Mouse (Mus musculus): ENCODE measurements at regions not wholly inside any gene's neighbourhood (a gene's known extent, or its start where the extent isn't known, plus 50 kb on each side); places are given as distances from the start of the nearest gene placed in this dataset.

GRCm38 (mm10) chr7:143951172-143951571 is 50.6 kb upstream of the Shank2 start:
- DNase-seq (ENCODE audit: low spot score in 2 of 2), result peak; percentile 33 to 46

Data from urinary bladder, adult 18-20 months (tissue).